Mouse (Mus musculus) C2C12 (cell line): ENCODE measurements around the gene St6galnac4. TPM values are rescaled to one million over a fixed set of nuclear protein-coding genes. Genes with fewer than 3 reads are reported as not detected.

ENCODE experiments used
- H3K27me3 ChIP-seq: one replicate; pipeline ENCODE4 v1.6.1; 2011; ENCODE audit not compliant: control insufficient read depth, insufficient read depth, insufficient read length
- H3K36me3 ChIP-seq: one replicate; pipeline ENCODE4 v1.6.1; 2011; ENCODE audit not compliant: control insufficient read depth, insufficient read depth
- H3K4me3 ChIP-seq: one replicate; pipeline ENCODE4 v1.5.1; 2011; ENCODE audit warnings: mild to moderate bottlenecking, control low read depth; ENCODE audit not compliant: poor library complexity, insufficient read depth, severe bottlenecking
- H3K79me2 ChIP-seq: one replicate; pipeline ENCODE4 v1.6.1; 2011; ENCODE audit not compliant: control insufficient read depth, insufficient read depth
- H3K79me3 ChIP-seq: one replicate; pipeline ENCODE4 v1.6.1; 2011; ENCODE audit warnings: low read depth, control low read depth
- H3ac ChIP-seq: one replicate; pipeline ENCODE3; 2011; ENCODE audit warnings: low read depth; ENCODE audit not compliant: control insufficient read depth, insufficient read length
- CEBPB ChIP-seq: IDR thresholded peaks from one replicate; pipeline ENCODE4 v1.6.1; 2011; ENCODE audit warnings: low read depth, mild to moderate bottlenecking, control low read depth, moderate library complexity
- CTCF ChIP-seq: IDR thresholded peaks from one replicate; pipeline ENCODE4 v1.5.1; 2011; ENCODE audit not compliant: control insufficient read depth, insufficient read depth, insufficient read length
- FOSL1 ChIP-seq: IDR thresholded peaks from one replicate; pipeline ENCODE4 v1.8.0; 2011; ENCODE audit warnings: mild to moderate bottlenecking, low read length; ENCODE audit not compliant: poor library complexity, insufficient read depth, severe bottlenecking
- MAX ChIP-seq: IDR thresholded peaks from one replicate; pipeline ENCODE4 v1.6.1; 2011; ENCODE audit warnings: mild to moderate bottlenecking, control low read depth
- MYOD1 ChIP-seq: IDR thresholded peaks from one replicate; pipeline ENCODE4 v1.6.1; 2011; ENCODE audit warnings: low read depth; ENCODE audit not compliant: control insufficient read depth, insufficient read length
- MYOG ChIP-seq: IDR thresholded peaks from one replicate; pipeline ENCODE4 v1.6.1; 2011; ENCODE audit not compliant: control insufficient read depth, insufficient read length; ENCODE audit errors: extremely low read depth
- USF1 ChIP-seq: IDR thresholded peaks from one replicate; pipeline ENCODE4 v1.6.1; 2011; ENCODE audit warnings: low read depth, mild to moderate bottlenecking, control low read depth, moderate library complexity
- polyA plus RNA-seq: library from polyadenylated mRNA; unstranded; fragments of >200 nt; fragmentation: generic; extraction: Trizol; gene quantifications from one replicate; pipeline ENCODE4 v1.2.1, GENCODE M21; 2012; ENCODE audit warnings: missing spikeins

Gene St6galnac4
- polyA plus RNA-seq, 1 experiment, result 82.3 TPM

DNA sequence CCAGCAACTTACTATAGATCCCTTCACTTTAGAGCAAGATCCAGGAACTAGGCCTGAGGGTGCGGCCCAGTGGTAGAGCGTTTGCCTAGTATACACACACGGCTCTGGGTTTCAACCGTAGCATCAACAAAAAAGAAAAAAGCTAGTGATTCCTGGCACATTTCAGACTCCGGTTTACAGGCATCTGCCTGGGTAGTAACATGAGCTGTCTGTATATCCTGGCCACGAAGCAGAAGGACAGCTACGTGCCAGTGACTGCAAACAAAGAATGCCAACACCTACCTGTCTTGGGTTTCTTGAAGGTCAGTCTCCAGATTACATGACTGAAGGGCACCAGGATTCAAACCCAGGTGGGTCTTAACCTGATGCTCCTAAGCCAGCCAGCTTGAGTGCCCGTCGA is 37.7 kb upstream of the St6galnac4 start:
- H3K27me3 ChIP-seq, result no peaks in the 10 kb centered on the region
- H3ac ChIP-seq, result no peak overlapping the region
- no peak for TF ChIP-seq CTCF
- no peak for TF ChIP-seq MYOG
- TF ChIP-seq CEBPB, result no peak
- TF ChIP-seq FOSL1, result no peak
- no peak for TF ChIP-seq USF1
- no peaks in the 10 kb centered on the region for H3K79me3 ChIP-seq
- H3K36me3 ChIP-seq, result no peaks in the 10 kb centered on the region
- H3K4me3 ChIP-seq, result no peak overlapping the region
- no peaks in the 10 kb centered on the region for H3K79me2 ChIP-seq

DNA sequence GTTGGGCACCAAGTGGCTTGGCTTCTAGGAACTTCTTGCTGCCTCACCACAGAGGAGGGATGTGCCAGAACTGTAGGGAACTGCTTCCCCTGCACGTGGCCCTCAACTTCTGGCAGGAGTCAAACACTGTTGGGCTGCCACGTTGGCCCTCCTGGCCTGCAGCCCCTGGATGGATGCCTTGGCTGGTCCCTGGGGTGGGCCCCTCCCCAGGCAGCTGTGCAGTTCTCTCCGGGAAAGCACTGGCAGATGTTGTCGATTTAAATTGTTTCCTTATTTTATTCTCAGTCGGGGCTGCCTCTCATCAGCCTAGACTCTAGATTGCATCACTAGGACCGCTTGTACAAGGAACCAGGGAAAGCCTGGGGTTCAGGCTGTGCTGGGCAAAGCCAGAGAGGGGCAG is 37.1 kb upstream of the St6galnac4 start:
- no peaks in the 10 kb centered on the region for H3K36me3 ChIP-seq

GRCm38 (mm10) chr2:32551236-32551635 is 35.7 kb upstream of the St6galnac4 start:
- Histone ChIP-seq H3ac (no peak overlapping the region), H3K79me3 (no peaks in the 10 kb centered on the region), H3K79me2 (no peaks in the 10 kb centered on the region), H3K27me3 (no peaks in the 10 kb centered on the region), H3K4me3 (no peak overlapping the region), H3K36me3 (no peaks in the 10 kb centered on the region)
- TF ChIP-seq FOSL1 (no peak), MYOD1 (no peak), MYOG (no peak), CTCF (no peak)

More for the DNA sequence above, 37.1 kb upstream of the St6galnac4 start:
- Histone ChIP-seq H3K79me2 (no peaks in the 10 kb centered on the region), H3K4me3 (no peak overlapping the region), H3K27me3 (no peaks in the 10 kb centered on the region), H3K79me3 (no peaks in the 10 kb centered on the region), H3ac (no peak overlapping the region)
- TF ChIP-seq MYOD1 (no peak), CTCF (no peak), USF1 (no peak), FOSL1 (no peak), MAX (no peak), MYOG (no peak), CEBPB (no peak)

DNA sequence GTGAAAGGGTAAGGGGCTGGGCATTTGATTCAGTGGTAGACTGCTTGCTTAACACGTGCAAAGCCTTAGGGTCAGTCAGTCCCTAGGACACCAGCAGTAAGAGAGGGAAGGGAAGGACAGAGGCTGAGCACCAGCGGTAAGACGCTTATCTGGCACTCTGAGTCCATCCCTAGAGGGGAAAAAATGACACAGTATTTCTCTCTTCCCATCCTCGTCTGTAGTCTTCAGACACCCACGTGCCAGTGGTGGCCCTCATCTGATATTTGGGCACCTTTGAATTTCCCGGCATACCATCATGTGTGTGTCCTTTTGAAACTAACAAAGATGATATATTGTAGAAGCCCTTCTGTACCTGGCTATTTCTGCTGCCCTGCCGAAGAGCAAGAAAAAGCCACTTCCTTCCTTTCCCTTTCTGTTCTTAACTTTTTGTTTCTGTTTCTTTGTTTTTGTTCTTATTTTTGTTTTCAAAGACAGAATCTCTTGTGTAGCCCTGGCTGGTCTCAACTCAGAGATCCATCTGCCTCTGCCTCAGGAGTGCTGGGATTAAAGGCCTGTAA is 33.2 kb upstream of the St6galnac4 start:
- TF ChIP-seq MYOD1, result no peak
- no peak for TF ChIP-seq USF1
- TF ChIP-seq CTCF, result no peak
- no peak for TF ChIP-seq FOSL1
- TF ChIP-seq MAX, result no peak
- no peak for TF ChIP-seq CEBPB
- TF ChIP-seq MYOG, result no peak
- Histone ChIP-seq H3K79me2 (no peaks in the 10 kb centered on the region), H3ac (no peak overlapping the region), H3K79me3 (no peaks in the 10 kb centered on the region), H3K27me3 (no peaks in the 10 kb centered on the region), H3K4me3 (no peak overlapping the region), H3K36me3 (no peaks in the 10 kb centered on the region)

- H3K4me3 ChIP-seq, result no peak overlapping the region
- no peaks in the 10 kb centered on the region for H3K36me3 ChIP-seq
- H3ac ChIP-seq, result no peak overlapping the region
These were observed 31.4 kb upstream of the St6galnac4 start for GRCm38 (mm10) chr2:32555484-32555883.

GRCm38 (mm10) chr2:32556019-32556418 is 30.9 kb upstream of the St6galnac4 start:
- H3K79me2 ChIP-seq, result no peaks in the 10 kb centered on the region
- no peaks in the 10 kb centered on the region for H3K36me3 ChIP-seq
- no peak overlapping the region for H3ac ChIP-seq
- no peaks in the 10 kb centered on the region for H3K79me3 ChIP-seq
- no peaks in the 10 kb centered on the region for H3K27me3 ChIP-seq
- H3K4me3 ChIP-seq, result no peak overlapping the region
- no peak for TF ChIP-seq MYOD1
- TF ChIP-seq FOSL1, result no peak
- no peak for TF ChIP-seq CTCF
- TF ChIP-seq MAX, result no peak

More at GRCm38 (mm10) chr2:32555484-32555883, 31.4 kb upstream of the St6galnac4 start:
- Histone ChIP-seq H3K79me2 (no peaks in the 10 kb centered on the region), H3K27me3 (no peaks in the 10 kb centered on the region), H3K79me3 (no peaks in the 10 kb centered on the region)
- TF ChIP-seq CEBPB (no peak), USF1 (no peak), MYOG (no peak), CTCF (no peak), FOSL1 (no peak), MYOD1 (no peak)
